Mouse (Mus musculus) CH12.LX (cell line): ENCODE data around the gene Kbtbd8.

Experiments used
- CHD1 ChIP-seq: IDR thresholded peaks from 2 replicates; pipeline ENCODE4 v1.6.1; 2012; ENCODE audit warnings: low read depth, low read length, improper control_type of control experiment, inconsistent platforms
- CHD2 ChIP-seq: IDR thresholded peaks from 2 replicates; pipeline ENCODE4 v1.6.1; 2011; ENCODE audit warnings: low read length, improper control_type of control experiment
- CTCF ChIP-seq, 2 experiments: IDR thresholded peaks in 1 of 2; conservative IDR thresholded peaks in 1 of 2; 2 replicates each; pipeline ENCODE4 v1.5.1; 2011 to 2012; ENCODE audit warnings: low read depth in 2 of 2, low read length in 2 of 2, improper control_type of control experiment in 1 of 2, inconsistent platforms in 1 of 2, mild to moderate bottlenecking in 1 of 2, moderate library complexity in 1 of 2
- KAT2A ChIP-seq: IDR thresholded peaks from 2 replicates; pipeline ENCODE4 v1.6.1; 2012; ENCODE audit warnings: low read length, improper control_type of control experiment, inconsistent platforms; ENCODE audit not compliant: insufficient replicate concordance
- MAFK ChIP-seq: IDR thresholded peaks from 2 replicates; pipeline ENCODE4 v1.6.1; 2011; ENCODE audit warnings: low read length, improper control_type of control experiment; ENCODE audit not compliant: insufficient replicate concordance
- MAX ChIP-seq: IDR thresholded peaks from 2 replicates; pipeline ENCODE4 v1.6.1; 2011; ENCODE audit warnings: low read length, improper control_type of control experiment
- POLR2A ChIP-seq: IDR thresholded peaks from 2 replicates; pipeline ENCODE4 v1.6.1; 2011; ENCODE audit warnings: low read depth, mild to moderate bottlenecking, improper control_type of control experiment, low read length
- RAD21 ChIP-seq: IDR thresholded peaks from 2 replicates; pipeline ENCODE4 v1.6.1; 2011; ENCODE audit warnings: low read depth, mild to moderate bottlenecking, low read length, improper control_type of control experiment, moderate library complexity
- TCF12 ChIP-seq: IDR thresholded peaks from 2 replicates; pipeline ENCODE4 v1.6.1; 2014; ENCODE audit warnings: low read depth, mild to moderate bottlenecking, inconsistent platforms, low read length, improper control_type of control experiment
- USF2 ChIP-seq: conservative IDR thresholded peaks from 2 replicates; pipeline ENCODE4 v1.6.1; 2011; ENCODE audit warnings: low read depth, low read length, improper control_type of control experiment
- ZC3H11A ChIP-seq: IDR thresholded peaks from 2 replicates; pipeline ENCODE4 v1.6.1; 2012; ENCODE audit warnings: low read depth, mild to moderate bottlenecking, inconsistent platforms, low read length, improper control_type of control experiment
- ZMIZ1 ChIP-seq: IDR thresholded peaks from 2 replicates; pipeline ENCODE4 v1.6.1; 2012; ENCODE audit warnings: low read depth, mild to moderate bottlenecking, inconsistent platforms, low read length, improper control_type of control experiment
- ZNF384 ChIP-seq: IDR thresholded peaks from 2 replicates; pipeline ENCODE4 v1.6.1; 2012; ENCODE audit warnings: low read depth, low read length, improper control_type of control experiment, inconsistent platforms

- TF ChIP-seq MAFK (no peak), CTCF (conservative IDR thresholded peaks at IDR 0.05 in 1 of 2, IDR thresholded peaks at IDR 0.05 in 1 of 2; ENCODE audit: low read depth in 2 of 2, low read length in 2 of 2) (no peak), CHD1 (no peak), ZNF384 (no peak), POLR2A (no peak), USF2 (no peak), ZMIZ1 (no peak), ZC3H11A (no peak), MAX (no peak), CHD2 (no peak), RAD21 (no peak), TCF12 (no peak), KAT2A (no peak)
Observed at GRCm38 (mm10) chr6:95151563-95151962, 34.5 kb downstream of the Kbtbd8 start.
